Mouse (Mus musculus) cerebellum, postnatal 4 days (tissue): ENCODE measurements around the gene Clybl.
A peak's percentile ranks its signal among the peaks of the same experiment; 100 is the strongest.

ENCODE experiments used
- DNase-seq, 2 experiments: peaks; one replicate each; pipeline ENCODE4 v3.0.0; 2022; ENCODE audit warnings: low spot score in 2 of 2, mixed read lengths in 1 of 2

Gene Clybl

DNA sequence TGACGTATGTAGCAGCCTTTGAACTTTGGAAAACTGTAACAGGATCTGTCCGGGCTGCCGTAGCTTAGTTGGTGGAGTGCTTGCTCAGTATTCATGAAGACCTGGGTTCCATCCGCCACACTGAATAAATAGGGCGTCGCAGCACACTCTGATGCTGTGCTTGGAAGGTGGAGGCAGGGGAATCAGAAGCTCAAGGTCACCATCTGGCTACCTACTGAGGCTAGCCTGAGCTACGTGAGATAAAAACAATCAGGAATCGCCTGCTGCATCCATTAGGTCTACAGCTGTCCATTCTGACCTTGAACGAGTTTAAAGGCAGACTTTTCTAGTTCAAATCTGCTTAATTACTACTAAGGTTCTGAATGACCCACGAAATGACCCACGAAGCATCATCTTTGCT, 118.8 kb downstream of the Clybl start:
- no peak for DNase-seq

DNA sequence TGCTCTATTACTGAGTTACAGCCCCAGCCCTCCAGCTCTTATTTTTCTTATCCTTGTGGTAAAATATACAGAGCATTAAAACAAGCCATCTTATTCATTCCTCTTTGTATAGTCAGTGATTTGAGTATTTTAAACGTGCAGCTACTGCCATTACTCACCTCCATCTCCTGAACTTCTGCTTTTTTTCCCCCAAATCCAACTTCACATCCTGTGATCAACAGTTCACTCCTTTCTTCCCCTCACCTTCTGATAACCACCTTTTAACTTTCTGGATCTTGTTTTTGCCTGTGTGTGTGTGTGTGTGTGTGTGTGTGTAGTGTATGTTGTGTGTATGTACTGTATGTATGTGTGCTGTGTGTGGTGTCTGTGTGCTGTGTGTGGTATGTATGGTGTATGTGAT, 122.3 kb downstream of the Clybl start:
- no peak for DNase-seq

DNA sequence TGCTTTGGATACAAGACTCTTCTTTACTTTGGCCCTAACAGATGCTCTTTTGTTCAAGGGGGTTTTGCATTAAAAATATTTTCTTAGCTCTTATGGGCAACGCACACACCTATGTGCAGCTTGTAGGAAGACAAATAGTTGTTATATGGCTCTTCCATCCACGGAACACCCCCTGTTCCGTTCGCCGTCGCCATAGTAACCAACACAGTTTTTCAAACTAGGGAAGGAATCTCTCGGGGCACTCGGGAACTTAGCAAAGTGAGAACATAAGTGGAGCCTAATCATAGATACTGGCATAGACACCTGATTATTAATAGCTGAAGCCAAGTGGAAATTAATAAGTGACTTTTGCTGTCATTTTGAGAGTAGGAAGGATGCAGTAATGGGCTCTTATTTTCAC, 123.6 kb downstream of the Clybl start:
- no peak for DNase-seq

DNA sequence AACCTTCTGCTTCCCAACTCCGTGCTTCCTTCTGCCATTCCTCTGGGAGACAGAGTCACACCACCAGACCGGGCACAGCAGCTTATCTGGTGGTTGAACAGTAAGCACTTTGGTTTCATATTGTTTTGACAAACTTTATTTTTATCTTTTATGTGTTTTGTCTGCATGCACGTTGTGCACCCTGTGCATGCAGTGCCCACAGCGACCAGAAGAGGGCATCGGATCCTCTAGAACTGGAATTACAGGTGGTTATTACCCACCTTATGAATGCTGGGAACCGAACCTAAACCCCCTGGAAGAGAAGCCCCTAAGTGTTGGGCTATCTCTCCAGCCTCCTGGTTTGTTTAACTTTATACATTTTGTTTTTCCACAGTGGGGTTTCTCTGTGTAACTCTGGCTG, 130.9 kb downstream of the Clybl start:
- no peak for DNase-seq

DNA sequence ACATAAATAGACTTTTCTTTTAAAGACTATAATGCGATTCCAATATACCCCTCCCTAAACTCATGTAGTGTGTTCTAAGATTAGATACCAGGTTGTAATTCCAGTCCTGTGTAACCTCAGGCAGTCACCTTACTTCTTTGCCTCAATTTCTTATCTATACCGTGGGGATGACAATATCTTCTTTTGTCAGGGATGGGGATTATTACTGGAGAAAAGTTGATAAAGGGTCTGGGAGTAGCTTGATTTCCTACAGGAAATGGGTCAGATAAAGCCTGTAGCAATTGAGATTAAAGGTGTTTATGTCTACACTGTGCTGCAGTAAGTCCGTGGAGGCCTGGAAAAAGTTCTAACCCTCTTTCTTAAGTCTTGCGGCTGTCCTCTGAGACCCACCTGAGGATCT, 131.8 kb downstream of the Clybl start:
- no peak for DNase-seq

DNA sequence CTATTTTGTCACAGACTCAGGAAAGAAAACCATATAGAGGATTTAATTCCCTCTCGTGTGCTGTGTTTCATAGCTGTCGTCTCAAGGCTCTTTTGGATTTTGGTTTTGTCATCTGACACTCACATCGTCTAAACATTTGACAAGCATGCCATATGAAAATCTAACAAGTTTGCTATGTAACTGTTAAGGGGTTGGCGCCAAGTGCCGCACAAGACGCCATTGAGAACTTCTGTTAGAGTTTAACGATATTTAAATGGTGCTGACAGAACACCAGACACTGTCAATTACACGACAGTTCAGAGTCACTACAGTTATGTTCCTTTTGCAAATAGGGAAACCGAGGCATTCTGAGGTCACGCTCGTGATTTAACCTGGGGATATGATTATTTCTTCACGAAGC, 134.2 kb downstream of the Clybl start:
- no peak for DNase-seq

DNA sequence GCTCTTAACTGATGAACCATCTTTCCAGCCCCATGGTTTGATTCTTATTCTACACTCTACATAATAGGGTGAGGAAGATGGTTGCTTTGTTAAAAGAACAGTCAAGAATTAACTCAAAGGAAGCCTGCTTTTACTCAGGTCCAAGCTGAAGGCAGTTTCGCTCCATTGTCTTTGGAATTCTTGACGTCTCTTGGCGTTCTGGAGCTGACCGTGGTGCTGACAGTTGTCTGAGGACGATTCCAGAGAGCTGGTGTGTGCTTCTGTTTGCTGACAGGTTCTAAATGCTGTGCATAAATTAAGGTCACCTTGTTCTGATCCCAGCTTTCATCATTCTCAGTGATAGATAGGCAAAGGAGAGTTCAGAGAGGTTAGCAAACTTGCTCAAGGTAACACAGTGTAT, 140.6 kb downstream of the Clybl start:
- no peak for DNase-seq

DNA sequence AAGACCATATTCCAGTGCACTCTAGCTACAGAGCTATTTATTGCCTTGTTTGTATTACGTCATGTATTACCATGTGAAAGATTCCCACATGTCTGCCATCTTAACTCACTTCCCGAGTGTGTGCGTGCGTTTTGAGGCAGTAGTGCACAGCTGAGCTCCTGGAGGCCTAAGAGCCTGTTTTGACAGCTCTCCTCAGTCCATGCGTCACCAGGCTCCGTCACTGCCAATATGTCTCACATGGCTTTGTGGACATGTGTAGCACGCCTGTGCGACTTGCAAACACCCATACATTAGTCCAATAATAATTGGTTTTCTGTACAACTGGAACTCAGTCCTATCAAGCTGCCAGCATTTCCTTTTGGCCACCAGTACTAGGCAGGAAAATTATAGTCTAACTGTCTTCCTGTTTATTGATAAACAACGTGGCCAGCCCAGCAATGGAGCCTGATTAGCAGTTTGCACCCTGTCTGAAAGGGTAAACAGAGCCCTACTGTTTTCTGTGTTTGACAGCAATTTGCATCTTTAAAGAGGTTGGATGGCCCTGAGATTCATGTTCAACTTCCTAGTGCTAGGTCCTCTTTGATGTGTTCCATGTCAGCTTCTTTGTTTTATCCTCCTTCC, 142.4 kb downstream of the Clybl start:
- no peak for DNase-seq

DNA sequence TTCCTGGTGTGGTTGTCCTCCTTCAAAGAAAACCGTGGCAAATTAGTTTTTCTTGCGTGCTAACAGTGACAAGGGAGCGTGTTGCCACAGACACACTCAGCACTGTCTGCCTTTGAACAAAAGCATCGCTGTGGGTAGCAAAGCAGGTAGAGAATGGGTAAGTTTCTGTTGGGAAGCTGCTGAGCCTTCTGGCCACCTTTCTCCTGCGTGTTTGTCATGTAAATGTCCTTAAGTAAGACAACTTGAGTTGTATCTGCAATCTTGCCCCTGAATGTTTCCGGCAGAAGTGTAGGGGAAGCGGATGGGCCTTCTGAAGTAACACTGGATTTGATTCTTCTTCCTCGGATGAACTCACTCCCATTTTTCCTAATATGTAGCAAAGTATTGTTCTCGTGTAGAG, 148.6 kb downstream of the Clybl start:
- no peak for DNase-seq

DNA sequence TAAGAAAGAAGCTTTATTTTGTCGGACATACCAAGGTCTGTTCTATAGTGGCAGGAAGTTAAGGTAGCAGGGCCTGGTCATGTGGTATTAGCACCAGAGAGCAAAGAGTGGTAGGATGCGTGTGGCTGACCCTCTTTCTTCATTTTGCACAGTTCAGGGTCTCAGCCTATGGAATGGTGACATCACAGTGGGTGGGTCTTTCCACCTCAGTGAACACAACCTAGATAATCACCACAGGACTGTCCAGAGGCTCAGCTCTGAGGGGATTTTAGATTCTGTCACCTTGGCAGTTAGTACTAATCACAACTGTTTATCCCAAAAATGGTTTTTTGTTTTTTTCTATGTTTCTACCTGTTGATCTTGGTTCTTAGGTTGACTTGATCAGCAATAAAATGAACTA, 149.2 kb downstream of the Clybl start:
- DNase-seq: no peak

DNA sequence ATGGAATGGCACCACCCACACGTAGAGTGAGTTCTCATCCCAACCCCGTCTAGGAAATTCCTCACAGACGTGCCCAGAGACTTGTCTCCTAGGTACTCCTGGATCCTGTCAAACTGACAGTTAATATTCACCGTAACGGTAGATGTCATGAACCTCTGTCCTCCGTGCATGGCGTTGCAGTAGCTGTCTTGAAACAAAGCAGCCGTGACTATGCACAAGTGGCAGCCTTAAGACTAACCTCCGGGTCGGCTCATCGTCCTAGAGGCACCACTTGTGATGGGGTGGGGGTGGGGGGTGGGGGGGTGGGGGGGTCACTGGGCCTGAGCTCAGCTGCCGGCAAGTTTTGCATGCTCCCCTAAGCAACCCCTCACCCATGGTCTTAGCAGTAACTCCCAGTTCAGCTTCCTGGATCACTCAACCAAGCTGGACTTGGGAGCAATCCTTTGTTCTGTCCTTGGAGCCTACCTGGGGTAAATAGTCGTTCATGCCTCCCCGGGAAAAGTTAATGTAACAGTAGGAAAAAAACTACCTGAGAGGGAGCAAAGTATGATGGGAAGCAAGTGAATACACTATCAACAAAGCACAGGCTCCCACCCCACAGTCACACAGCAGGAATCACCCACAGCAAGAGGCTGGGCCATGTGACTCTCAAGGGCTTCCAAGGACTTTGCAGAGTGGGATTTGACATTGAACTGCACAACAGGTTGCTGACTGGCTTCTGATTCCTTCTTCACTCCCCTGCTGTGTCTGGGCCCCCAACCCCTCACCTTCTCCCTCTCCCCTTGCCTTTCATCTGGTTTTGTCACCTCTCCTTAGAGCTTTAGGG, 150.3 kb downstream of the Clybl start:
- no peak for DNase-seq

DNA sequence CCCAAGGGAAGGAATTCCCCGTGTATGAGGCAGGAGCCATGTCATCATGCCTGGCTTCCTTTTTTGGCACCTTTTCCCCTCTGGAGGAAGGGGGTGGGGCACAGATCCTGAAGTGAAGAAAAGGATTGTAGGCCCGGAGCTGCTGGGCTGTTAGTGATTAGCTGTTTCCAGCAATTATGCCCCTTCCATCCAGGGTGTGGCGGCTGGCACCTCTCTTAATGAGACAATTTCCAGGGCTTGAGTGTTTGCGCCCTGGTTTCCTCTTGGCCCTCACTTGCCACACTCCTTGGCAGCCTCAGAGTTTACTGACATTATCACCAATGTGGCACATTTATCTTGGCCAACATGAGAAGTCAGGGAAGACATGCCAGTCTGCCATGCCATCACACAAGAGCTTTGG, 155.5 kb downstream of the Clybl start:
- DNase-seq: peak in 1 of 2 experiments; percentile 40

DNA sequence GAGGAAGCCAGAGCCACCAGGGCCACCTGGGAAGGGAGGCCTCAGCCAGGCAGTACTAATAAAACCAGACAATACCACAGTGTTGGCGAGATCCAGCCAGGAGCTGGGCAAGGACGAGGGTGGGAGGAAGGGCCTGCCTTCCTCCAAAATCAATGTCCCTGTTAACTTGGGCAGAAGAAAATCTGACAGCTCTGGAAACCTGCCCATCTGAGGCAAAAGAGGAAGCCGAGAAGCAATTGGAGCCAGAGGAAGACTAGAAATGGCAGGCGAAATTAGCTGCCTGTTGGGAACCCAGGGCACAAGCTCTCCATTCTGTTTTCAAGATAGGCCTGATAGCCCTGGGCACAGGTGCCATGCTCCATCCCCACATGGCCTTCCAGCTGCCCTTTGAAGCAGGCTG, 157.3 kb downstream of the Clybl start:
- DNase-seq: peak in 1 of 2 experiments; percentile 82

DNA sequence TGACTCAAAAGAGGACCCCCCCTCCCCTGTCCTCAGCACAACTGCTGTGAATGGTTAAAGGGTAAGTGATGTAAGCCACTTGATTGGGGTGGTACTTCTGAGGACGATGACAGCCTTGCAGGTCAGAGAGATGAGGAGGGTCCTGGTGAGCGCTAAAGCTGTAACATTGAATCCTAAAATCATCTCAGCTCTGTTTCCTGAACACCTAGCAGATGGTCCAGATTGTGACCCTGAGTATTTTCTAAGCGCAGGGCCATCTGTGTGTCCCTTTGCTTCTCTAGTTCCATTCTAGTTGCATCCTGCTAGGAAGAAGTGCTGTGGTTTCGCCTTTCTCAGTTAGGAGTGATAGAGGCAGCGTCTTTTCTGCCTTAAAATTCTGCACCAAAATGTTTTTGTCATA, 158.6 kb downstream of the Clybl start:
- DNase-seq: no peak

DNA sequence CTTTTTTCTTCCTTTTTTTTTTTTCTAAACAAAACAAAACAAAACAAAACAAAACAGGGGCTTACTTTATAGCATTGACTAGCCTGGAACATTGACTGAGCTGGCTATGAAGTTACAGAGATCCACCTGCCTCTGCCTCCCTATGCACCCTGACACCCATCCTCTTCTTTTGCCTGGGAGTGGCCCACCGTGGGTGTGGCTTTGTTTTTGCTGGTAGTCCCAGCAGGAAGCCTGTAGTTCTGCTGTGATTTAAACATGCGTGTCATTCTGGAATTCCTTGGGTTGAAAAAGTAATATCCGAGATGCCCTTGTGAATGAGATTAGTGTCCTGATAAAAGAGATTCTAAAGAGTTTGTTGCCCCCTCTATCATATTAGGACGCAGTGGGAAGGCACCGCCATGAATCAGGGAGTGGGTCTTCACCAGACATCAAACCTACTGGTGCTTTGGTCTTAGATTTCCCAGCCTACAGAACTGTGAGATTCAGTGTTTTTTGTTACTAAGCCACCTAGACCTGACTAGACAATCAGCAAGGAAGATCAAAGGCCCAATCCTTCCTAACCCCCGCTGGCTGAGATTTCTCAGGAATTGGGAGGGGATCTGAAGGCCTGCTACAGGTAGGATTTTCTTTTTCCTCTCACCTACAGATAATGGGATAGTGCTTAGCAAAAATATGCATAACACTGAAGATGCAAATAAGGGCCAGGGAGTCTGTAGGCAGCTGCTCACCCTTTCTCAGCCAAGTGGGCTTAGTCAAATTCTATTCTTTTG, 160.3 kb downstream of the Clybl start:
- DNase-seq: no peak

DNA sequence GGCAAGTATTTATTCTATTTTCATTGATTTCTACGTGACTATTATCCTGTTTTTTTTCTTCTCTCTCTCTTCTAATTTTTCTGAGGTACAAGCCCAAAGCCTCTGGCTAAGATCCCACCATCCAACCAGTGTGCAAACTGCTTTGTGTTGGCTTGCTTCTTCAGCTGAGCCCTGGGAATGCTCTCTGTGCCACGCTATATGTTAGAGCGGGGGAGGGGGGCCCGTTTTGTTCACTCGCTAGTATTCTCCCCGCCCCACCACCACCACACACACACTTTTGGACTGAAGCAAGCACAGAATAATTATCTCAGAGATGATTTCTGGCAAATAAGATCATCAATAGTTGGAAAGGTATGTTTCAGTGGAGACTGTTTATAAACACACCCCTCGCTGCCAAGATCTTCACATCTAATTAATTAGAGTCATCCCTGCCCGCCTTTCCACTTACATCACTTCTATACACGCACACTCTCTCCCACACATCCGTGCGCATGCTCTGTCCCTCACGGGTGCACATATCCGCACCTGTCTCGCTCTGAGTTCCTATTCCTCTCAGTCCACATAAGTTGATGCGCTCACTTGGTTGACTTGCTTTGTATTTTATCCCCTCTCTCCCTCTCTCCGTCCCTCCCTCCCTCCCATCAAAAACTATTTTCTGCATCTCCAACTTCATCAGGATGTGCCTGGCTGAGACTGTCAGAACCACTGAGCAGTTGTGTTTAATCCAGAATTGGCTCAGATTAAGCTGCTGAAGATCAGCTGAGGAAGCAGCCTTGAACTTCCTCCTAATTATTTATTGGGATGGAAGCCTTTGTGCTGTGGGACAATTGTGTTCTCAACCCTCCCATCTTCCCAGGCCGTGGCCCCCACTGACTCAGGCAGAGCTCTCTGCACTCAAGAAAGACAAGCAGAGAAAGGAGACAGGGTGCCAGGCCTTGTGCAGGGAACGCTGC, 163.0 kb downstream of the Clybl start:
- DNase-seq: peak in 1 of 2 experiments; percentile 56

DNA sequence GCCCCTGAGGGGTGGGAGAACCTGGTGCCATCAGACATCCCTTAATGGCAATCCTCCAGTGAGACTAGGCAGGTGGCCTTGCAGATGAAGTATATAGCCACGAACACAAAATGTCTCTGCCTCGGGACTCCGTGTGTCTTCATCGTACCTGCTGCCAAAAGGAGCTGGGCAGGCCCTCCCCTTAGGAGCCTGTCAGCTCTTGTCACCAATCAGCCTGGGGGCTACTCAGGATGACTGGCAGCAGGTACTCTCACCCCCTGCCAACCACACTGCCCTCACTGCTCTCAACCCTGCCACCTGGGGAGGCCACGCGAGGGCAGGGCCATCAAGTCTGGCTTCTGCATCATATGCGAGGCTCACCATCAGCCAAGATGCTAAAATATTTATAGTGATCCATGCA, 166.6 kb downstream of the Clybl start:
- DNase-seq: no peak

DNA sequence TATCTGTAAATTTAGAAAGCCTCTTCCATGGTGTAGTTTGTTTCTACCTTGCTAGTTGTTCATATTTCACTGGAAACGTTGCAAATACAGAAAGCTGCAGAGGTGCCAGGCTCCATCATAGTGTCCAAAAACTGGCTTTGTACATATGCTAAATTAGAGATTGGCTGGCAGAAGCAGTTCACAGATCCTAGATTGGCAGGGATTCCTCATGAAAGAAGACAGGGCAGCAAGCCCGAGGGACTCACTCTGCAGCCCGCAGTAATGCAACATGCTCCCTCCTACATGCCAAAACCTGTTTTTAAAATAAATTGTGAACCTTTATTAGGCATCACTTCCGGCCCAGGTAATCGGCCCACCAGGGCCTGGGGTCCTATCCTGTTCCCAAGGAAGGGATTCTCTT, 167.8 kb downstream of the Clybl start:
- peak in 1 of 2 experiments; percentile 28 for DNase-seq

DNA sequence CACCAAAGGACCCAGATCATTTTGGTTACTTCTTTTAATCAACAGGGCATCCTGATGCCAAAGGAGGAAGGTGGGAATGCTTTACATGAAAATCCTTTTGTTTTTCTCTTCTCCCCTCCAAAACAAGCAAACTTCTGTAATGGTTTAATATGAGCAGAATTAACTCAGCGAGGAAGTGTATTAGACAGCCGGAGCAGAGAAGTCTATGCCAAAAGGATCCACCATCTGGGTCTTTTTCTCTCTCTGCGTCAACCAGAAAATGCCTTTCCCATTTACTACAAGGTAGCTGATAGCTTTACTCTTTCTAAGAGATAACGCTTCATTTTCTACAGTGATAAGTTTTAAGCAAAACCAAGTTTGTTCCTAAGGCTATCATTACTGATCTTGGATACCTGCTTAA, 168.3 kb downstream of the Clybl start:
- DNase-seq: no peak

DNA sequence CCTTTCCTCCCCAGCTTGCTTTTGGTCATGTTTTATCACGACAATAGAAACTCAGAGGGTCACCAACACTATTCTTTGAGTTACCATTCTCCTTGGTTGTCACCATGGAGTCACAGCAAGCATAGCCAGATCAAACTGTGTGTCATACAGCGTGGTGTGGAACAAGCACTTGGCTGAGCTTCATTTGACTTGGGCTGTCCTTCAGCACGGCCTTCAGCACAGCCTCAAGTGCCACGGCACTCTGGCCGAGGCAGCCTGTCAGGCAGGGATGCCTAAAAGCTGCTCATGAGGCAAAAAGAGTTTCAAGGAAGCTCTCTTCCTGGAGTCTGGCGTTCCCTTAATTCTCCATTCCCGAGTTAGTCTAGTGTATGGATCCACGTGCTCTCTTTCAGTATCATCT, 169.3 kb downstream of the Clybl start:
- no peak for DNase-seq

DNA sequence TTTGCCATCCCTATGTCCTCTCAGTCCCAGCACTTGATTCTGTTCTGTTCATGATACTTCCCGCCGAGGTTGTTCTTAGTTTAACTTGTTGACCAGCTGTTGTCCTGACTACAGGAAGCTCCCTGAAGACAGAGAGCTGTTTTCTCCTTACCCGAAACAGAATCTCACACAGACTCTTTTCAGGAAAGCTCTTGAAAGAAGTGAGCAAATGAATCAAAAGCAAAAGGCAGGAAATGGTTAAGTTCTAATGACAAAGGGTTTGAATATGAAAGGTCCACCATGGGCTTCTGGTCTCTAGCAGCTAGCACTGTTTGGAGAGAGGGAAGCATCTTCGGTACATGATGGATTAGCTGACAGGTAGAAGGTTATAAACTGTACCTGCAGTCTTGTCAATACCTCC, 175.8 kb downstream of the Clybl start:
- DNase-seq: no peak

DNA sequence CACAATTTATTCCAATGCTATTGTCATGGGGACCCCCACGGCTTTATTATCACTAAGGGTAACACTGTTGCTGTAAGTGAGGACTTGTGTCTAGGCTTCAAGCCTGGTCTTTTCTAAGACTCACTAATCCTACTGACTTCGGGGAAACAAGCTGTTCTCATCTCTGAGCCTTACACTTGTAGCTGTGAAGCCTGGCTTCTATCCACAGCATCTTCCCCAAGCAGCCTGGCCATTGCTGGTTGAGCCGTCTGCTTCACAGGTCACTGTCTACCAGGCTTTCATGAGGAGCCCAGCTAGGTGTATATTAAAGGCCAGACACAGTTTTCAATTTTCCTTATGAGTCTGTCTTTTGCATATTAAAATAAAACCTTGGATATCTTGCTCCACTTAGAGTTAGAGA, 177.1 kb downstream of the Clybl start:
- no peak for DNase-seq
